Mouse (Mus musculus): ENCODE data around the gene Zbtb45.

The Zbtb45 gene

GRCm38 (mm10) chr7:13001584-13001983 is 8.2 kb downstream of the Zbtb45 start:
- no peak for DNase-seq (ENCODE audit: extremely low spot score, low read depth, low spot score)

DNA sequence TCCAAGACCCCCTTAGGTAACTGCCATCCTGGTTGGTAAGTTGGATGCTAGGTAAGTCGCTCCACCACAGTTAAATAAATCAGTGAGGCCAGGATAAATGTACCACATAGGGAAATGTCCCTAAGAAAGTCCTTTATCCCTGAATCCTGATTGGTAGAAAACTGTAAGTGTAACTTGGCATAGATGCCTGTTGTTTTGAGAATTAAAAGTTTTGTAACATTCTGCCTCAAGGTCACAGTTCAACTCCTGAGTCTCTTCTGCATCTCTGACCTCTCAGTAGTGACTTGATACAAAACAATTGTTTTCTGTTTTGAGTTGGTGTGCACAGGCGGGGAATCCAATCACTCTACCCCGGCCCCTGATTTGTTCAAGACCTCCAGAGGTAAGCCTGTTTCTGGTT is 11.0 kb downstream of the Zbtb45 start, which contains the start of gene Trim28:
TSS of gene Trim28 (plus strand) at position 264 of the 400 bp plus-strand sequence.
- DNase-seq (ENCODE audit: extremely low spot score, low read depth, low spot score), result no peak

GRCm38 (mm10) chr7:12998053-12998452 is 11.8 kb downstream of the Zbtb45 start, which contains the start of gene Slc27a5:
Gene Slc27a5, minus strand, starts transcription at chr7:12998192.
- DNase-seq (ENCODE audit: extremely low spot score, low read depth, low spot score), result no peak

DNA sequence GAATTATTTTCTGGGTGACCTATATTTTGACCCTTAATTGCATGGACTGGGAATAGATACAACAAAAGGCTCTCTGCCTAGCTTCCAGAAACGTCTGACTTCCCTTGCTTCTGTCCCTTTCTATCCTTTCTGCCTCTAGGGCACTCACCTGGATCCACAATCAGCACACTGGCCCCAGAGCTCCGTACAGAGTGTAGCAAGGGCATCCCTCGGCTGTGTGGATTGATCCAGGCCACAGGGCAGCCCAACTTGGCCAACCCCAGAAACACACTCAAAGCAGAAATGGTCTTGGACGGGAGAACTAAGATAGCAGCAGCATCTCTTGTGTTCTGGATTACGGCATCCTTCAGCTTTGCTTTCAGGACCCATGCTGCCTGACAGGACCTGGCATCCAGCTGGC is 12.6 kb downstream of the Zbtb45 start:
- no peak for DNase-seq (ENCODE audit: extremely low spot score, low read depth, low spot score)

GRCm38 (mm10) chr7:12995862-12996261 is 14.0 kb downstream of the Zbtb45 start:
- no peak for DNase-seq (ENCODE audit: extremely low spot score, low read depth, low spot score)

DNA sequence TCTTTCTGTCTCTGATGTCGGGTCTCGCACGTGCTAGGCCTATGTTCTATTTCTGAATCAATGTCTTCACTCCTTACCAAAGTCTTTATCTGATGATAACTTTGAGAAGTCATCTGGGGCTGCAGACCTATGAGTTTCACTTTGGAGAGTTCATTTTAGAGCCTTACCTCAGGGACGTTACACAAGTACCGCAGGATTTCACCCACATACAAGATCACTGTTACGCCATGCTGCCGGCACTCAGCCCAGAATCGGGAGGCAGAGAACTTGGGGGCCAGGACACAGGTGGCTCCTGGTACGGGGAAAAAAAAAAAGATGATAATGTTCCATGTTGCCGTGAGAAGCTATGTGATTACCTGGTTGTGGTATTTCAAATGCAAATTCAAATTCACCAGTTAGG is 16.7 kb downstream of the Zbtb45 start:
- no peak for DNase-seq (ENCODE audit: extremely low spot score, low read depth, low spot score)

DNA sequence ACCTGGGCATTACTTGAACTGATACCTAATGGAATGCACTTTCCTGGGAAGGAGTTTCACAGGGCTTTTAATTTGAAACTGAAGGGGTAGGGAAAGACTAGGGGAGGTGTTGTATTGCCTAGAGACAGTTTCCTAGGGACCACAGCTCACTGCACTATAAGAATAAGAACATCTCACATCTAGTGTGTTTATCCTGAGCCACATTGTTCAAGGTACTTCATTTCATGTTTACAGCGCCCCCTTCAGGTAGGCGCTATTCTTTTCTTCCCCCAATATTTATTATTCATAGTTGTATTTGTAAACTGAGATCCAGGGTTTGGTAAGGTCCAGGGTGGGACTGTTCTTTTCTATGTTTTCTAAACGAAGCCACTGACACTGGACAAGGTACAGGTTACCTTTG is 17.6 kb downstream of the Zbtb45 start:
- no peak for DNase-seq (ENCODE audit: extremely low spot score, low read depth, low spot score)

DNA sequence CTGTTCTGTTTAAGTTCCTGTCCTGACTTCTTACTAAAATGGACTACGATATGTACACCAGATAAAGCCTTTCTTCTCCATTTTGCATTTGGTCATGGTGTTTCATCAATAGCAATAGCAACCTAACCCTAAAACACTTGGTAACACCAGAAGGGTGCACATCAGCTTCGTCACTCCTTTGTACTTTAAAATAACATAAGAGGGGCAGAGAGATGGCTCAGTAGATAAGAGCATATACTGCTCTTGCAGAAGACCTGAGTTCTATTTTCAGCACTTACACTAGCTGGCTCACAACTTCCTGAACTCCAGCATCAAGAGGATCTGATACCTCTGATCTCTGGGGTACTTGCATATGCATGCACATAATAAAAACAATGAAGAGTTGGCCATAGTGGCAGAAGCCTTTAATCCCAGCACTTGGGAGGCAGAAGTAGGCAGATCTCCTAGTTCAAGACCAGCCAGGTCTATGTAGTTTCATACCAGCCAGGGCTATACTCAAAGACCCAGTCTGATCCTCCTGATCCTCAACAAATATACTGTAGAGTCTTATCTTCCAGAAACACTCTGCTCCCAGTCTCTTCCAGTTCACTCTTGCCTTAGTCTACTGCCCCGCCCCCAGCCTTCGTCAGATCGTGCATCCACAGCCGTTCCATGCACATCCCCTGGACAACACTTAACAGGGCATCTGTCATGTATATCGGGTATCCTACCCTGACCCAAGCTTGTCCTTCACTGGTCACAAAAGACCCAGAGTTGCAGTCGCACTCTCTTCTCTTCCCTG is 22.2 kb downstream of the Zbtb45 start:
- no peak for DNase-seq (ENCODE audit: extremely low spot score, low read depth, low spot score)

DNA sequence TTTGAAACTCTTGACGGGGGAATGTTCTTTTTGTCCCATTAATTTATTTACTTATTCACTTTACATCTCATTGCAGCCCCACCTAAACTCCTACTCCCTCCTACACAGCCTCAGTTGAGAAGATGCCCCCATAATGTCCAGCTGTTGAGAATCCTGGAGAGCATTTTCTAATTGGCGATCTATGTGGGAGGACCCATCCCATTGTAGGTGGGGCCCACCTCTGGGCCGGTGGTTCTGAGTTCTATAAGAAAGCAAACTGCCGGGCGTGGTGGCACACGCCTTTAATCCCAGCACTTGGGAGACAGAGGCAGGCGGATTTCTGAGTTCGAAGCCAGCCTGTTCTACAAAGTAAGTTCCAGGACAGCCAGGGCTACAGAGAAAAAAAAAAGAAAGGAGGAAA is 22.9 kb downstream of the Zbtb45 start:
- no peak for DNase-seq (ENCODE audit: extremely low spot score, low read depth, low spot score)

DNA sequence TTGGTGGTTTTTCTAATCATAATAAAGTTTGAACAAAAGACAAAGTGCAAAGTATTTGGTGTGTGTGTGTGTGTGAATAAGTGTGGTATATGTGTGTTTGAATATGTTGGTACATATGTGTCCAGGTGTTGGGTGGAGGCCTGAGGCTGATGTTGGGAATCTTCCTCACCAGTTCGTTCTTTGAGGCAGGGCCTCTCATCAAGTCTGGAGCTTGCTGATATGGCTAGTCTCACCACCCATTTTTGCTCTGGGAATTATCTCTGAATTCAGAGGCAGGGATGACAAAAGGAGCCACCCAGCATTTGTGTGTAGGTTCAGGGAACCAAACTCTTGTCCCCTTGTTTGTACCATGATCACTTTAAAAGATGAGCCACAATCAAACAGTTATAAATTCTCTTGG is 24.1 kb downstream of the Zbtb45 start:
- DNase-seq (ENCODE audit: extremely low spot score, low read depth, low spot score), result no peak

DNA sequence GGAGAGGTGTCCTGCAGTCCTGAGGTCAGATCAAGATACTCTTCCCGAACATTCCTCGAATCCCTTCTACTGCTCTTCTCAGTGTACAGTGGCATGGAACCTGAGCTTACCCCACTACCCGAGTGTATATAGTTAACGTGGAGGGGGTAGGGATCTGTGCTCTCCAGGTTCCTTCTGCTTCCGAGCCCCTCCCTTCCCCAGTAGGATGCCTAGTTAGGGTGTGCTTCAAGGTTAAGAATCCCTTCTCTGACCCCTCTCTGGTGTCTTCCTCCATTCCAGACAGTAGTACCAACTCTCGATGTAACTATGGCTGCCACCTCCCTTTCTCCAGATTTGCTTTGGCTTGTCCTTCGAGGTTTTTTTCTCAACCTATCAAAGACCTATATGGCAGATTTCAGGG is 29.5 kb downstream of the Zbtb45 start:
- DNase-seq (ENCODE audit: extremely low spot score, low read depth, low spot score), result no peak

- DNase-seq (ENCODE audit: extremely low spot score, low read depth, low spot score), result no peak
Observed at GRCm38 (mm10) chr7:12979776-12980175, 30.1 kb downstream of the Zbtb45 start.

- no peak for DNase-seq (ENCODE audit: extremely low spot score, low read depth, low spot score)
Observed at GRCm38 (mm10) chr7:12978931-12979722, 30.7 kb downstream of the Zbtb45 start.

GRCm38 (mm10) chr7:12977682-12978389 is 32.0 kb downstream of the Zbtb45 start, which contains the start of gene Zfp446:
Gene Zfp446, plus strand, starts transcription at chr7:12977848.
- peak; percentile 89 for DNase-seq (ENCODE audit: extremely low spot score, low read depth, low spot score)

DNA sequence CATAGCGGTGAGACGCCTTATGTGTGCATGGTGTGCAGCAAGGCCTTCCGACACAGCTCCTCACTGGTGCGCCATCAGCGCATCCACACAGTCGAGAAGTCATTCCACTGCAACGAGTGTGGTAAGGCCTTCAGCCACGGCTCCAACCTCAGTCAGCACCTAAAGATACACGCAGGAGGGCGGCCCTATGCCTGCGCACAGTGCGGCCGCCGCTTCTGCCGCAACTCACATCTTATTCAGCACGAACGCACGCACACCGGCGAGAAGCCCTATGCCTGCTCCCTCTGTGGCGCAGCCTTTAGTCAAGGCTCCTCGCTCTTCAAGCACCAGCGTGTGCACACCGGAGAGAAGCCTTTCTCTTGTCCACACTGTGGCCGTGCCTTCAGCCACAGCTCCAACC is 38.9 kb downstream of the Zbtb45 start:
- DNase-seq (ENCODE audit: extremely low spot score, low read depth, low spot score), result no peak

DNA sequence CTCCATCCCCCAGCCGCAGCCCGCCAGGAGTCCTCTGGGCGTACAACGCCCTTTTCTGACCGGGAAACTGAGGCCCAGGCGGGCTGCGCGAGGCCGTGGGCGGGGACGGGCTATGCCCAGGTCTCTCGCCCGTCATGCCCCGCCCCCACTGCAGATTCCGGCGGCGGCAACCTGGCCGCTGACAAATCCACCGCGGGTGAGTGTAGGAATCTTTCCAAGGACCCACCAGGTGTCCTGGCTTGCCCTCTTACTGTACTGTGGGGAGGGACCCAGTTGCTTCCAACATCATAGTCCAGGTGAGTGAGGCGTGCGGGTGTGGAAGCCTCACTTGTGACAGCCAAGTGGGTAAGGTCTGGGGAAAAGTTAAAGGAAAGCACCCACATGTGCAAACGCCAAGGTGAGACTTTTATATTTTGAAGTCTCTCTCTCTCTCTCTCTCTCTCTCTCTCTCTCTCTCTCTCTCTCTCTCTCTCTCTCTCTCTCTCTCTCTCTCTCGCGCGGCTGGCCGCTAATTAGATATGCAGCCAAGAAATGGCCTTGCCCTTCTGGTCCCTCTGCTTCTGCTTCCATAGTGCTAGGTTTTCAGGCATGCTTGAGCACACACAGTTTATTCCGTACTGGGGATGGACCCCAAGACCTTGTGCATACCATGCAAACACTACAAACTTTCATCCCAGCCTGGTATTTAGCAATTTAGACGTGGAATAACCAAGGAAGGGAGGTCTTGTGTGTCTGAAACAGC is 43.6 kb downstream of the Zbtb45 start:
- no peak for DNase-seq (ENCODE audit: extremely low spot score, low read depth, low spot score)

- DNase-seq (ENCODE audit: extremely low spot score, low read depth, low spot score), result no peak
Observed at GRCm38 (mm10) chr7:12965678-12966091, 44.1 kb downstream of the Zbtb45 start, which contains the start of gene Zfp324. Gene Zfp324, plus strand, starts transcription at chr7:12965838.

- DNase-seq (ENCODE audit: extremely low spot score, low read depth, low spot score), result no peak
Observed at GRCm38 (mm10) chr7:12961511-12962141, 48.2 kb downstream of the Zbtb45 start.

DNA sequence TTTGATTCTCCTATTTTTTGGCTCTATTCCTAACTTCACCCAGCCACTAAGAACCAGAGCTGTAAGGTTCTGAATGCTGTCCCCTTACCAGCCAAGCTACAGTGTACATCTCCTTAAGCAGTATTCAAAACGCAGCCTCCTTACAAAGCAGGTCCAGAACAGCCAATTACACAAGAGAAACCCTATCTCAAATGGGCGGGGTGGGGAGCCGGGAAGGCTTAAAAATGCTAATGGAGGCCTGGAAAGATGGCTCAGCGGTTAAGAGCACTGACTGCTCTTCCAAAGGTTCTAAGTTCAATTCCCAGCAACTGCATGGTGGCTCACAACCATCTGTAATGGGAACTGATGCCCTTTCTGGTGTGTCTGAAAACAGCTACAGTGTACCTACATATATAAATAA is 50.1 kb downstream of the Zbtb45 start:
- no peak for DNase-seq (ENCODE audit: extremely low spot score, low read depth, low spot score)

- no peak for DNase-seq (ENCODE audit: extremely low spot score, low read depth, low spot score)
Observed at GRCm38 (mm10) chr7:12958948-12959347, 50.9 kb downstream of the Zbtb45 start.

Data from hindlimb bud, embryonic 11.5 days (tissue).